Mouse (Mus musculus) hindbrain, postnatal 0 days (tissue): ENCODE measurements around the gene Rgmb. TPM values are rescaled to one million over a fixed set of nuclear protein-coding genes. Genes with fewer than 3 reads are reported as not detected.

Source experiments
- ATAC-seq: fragments of 200-750 bp; cut with Nextera tagmentation; 2 replicates; pipeline ENCODE4 v1.8.0; 2017; ENCODE audit warnings: mild to moderate bottlenecking, moderate TSS enrichment, moderate library complexity
- DNase-seq: peaks from one replicate; pipeline ENCODE4 v3.0.0-alpha.2; 2015; ENCODE audit warnings: low spot score
- H3K27ac ChIP-seq: fragments of 300-500 bp; sonication (generic); 2 replicates; pipeline ENCODE4 v1.5.1; 2014; ENCODE audit warnings: mild to moderate bottlenecking
- H3K27me3 ChIP-seq: fragments of 300-500 bp; sonication (generic); 2 replicates; pipeline ENCODE4 v1.6.1; 2014; ENCODE audit warnings: low read length, mixed read lengths; ENCODE audit not compliant: insufficient read depth
- H3K36me3 ChIP-seq: fragments of 300-500 bp; sonication (generic); 2 replicates; pipeline ENCODE4 v1.6.1; 2014; ENCODE audit warnings: low read length, mixed read lengths; ENCODE audit not compliant: insufficient read depth
- H3K4me1 ChIP-seq: fragments of 300-500 bp; sonication (generic); 2 replicates; pipeline ENCODE4 v1.6.1; 2014; ENCODE audit warnings: antibody characterized with exemption, low read length, mixed read lengths; ENCODE audit not compliant: insufficient read depth
- H3K4me2 ChIP-seq: fragments of 300-500 bp; sonication (generic); 2 replicates; pipeline ENCODE4 v1.6.1; 2014; ENCODE audit warnings: low read depth, mild to moderate bottlenecking, low read length, moderate library complexity, mixed read lengths
- H3K4me3 ChIP-seq: fragments of 300-500 bp; sonication (generic); 2 replicates; pipeline ENCODE4 v1.5.1; 2014; ENCODE audit warnings: low read length
- H3K9ac ChIP-seq: fragments of 300-500 bp; sonication (generic); replicated peaks from 2 replicates; pipeline ENCODE4 v1.6.1; 2014; ENCODE audit warnings: mild to moderate bottlenecking, low read length, moderate library complexity, mixed read lengths
- H3K9me3 ChIP-seq: fragments of 300-500 bp; sonication (generic); 2 replicates; pipeline ENCODE4 v1.6.1; 2016; ENCODE audit warnings: low read length, mixed read lengths
- CTCF ChIP-seq: IDR thresholded peaks from 2 replicates; pipeline ENCODE4 v1.5.1; 2016; ENCODE audit warnings: antibody characterized with exemption, control low read depth, low read depth
- WGBS: fragments of 180-500 bp; shearing (Covaris S2); extraction: QIAGEN DNeasy Blood & Tissue Kit; methylation state at CpG from one replicate; pipeline ENCODE4 v1.1.7; 2014; 5-methylcytosine and 5-hydroxymethylcytosine counted together
- polyA plus RNA-seq: library from polyadenylated mRNA; unstranded; fragments of >200 nt; fragmentation: Nextera tagmentation; extraction: Ambion mirVana; gene quantifications from 2 replicates; pipeline ENCODE4 v1.2.1, GENCODE M21; 2015
- total RNA-seq: library from RNA; depleted of rRNA; stranded (reverse); fragments of >200 nt; gene quantifications from 2 replicates; pipeline ENCODE4 v1.2.3, GENCODE M21; 2014

Rgmb gene
- total and polyA plus RNA-seq, 2 experiments from 2014 or later, result 52.8 to 131 TPM

GRCm38 (mm10) chr17:15826928-15827327 lies 3.9 kb downstream of the Rgmb start:
- TF ChIP-seq CTCF, result no peak
- under 1% methylated on average over 18 of the region's 18 CpGs for WGBS
- DNase-seq (peak; percentile 45), ATAC-seq (peak; percentile 28)
- H3K36me3 ChIP-seq, result no peaks in the 10 kb centered on the region
- peak overlapping the region; percentile 51 for H3K9ac ChIP-seq
- H3K9me3 ChIP-seq, result no peaks in the 10 kb centered on the region
- H3K4me1 ChIP-seq, result peaks cover 4% of the 10 kb centered on the region; the same call in 1 of the 2 replicates
- peak overlapping the region; percentile 92 for H3K4me2 ChIP-seq
- no peaks in the 10 kb centered on the region for H3K27me3 ChIP-seq
- H3K4me3 ChIP-seq, result peak overlapping the region; percentile 81
- peak overlapping the region; percentile 95; the same call in 1 of the 2 replicates for H3K27ac ChIP-seq

DNA sequence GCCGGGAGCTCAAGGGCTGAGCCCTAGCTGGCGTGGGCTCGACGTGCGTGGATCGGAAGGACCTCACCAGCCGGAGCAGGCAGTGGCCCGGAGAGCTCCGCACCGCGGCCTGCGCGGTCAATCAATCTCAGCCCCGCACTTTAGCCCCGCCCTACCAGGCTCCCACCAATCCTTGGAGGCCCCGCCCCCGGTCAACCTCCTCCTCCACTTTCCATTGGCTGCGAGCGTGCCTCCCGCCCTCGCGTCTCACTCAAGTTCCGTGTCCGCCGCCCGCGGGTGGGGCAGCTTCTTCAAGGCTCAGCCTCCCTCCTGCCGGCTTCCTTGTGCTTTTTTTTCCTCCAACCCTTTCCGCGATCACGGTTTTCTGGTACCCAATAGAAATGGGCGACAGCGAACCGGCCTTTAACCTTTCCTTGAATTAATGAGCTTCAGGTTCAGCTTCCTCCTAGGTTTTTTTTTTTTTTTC lies 4.4 kb downstream of the Rgmb start:
- Histone ChIP-seq H3K9me3 (no peaks in the 10 kb centered on the region), H3K4me1 (peaks cover 4% of the 10 kb centered on the region; the same call in 1 of the 2 replicates), H3K36me3 (no peaks in the 10 kb centered on the region), H3K4me2 (peak overlapping the region; percentile 92), H3K9ac (peak overlapping the region; percentile 86), H3K27me3 (no peaks in the 10 kb centered on the region), H3K27ac (peak overlapping the region; percentile 95), H3K4me3 (peak overlapping the region; percentile 81)
- ATAC-seq, result peak; percentile 95
- no peak for TF ChIP-seq CTCF
- DNase-seq, result peak; percentile 99
- WGBS, result 0% methylated on average over 33 of the region's 34 CpGs

DNA sequence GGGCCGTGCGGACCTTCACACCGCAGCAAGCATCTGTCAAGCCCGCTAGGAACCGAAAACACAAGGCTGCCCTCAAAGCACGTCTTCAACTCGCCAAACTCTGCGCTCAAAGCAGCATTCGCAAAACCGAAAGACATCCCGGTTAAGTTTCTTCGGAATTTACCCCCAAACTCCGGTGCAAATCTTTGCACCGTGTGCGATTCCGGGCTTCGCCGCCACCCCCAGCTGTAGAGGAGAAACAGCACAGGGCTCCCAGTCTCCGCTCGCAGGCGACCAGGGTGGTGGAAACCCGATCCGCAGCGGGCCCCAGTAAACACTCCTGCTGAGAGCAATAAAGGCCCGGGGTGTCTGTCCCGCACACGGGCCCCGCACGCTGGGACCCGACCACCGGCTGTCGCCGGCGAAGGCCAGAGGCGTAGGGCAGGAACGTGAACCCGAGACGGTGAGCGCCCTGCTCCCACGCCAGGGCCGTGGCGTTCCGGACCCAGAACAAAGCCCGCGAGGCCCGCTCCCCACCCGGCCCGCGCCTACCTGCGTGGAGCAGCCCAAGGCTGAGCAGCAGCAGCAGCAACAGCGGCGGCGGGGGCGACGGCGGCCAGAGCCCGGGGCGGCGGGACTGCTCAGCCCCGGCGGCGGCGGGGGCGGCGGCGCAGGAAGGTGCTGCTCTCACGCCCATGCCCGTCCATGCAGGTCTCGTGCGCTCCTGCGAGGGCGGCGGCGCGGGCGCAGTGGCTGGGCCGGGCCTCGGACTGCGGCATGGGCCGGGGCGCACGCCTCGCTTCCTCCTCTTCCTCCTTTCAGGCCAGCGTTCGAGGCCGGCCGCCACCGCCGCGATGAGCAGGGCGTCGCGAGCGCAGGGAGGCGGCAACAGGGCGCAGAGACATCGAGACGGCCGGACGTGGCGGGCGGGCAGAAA lies 5.1 kb downstream of the Rgmb start:
- Histone ChIP-seq H3K9me3 (no peaks in the 10 kb centered on the region), H3K36me3 (no peaks in the 10 kb centered on the region), H3K27me3 (no peaks in the 10 kb centered on the region), H3K4me3 (peak overlapping the region; percentile 81), H3K27ac (peak overlapping the region; percentile 95), H3K4me1 (peaks cover 4% of the 10 kb centered on the region; the same call in 1 of the 2 replicates), H3K4me2 (peak overlapping the region; percentile 92), H3K9ac (peak overlapping the region; percentile 86)
- ATAC-seq (peak; percentile 64), DNase-seq (peak; percentile 53)
- no peak; the same call in 1 of the 2 replicates for TF ChIP-seq CTCF
- WGBS, result under 1% methylated on average over 94 of the region's 102 CpGs

- WGBS, result 19% methylated on average over 3 of the region's 3 CpGs
- H3K4me1 ChIP-seq, result peaks cover 4% of the 10 kb centered on the region; the same call in 1 of the 2 replicates
- TF ChIP-seq CTCF, result no peak
- peak overlapping the region; percentile 81 for H3K4me3 ChIP-seq
- H3K36me3 ChIP-seq, result no peaks in the 10 kb centered on the region
- DNase-seq, result no peak
- H3K27me3 ChIP-seq, result no peaks in the 10 kb centered on the region
- peak overlapping the region; percentile 86 for H3K9ac ChIP-seq
- 0 out of 2 replicates have a peak overlapping the region, but pooled peaks have one; percentile 12 for H3K27ac ChIP-seq
- H3K9me3 ChIP-seq, result no peaks in the 10 kb centered on the region
- H3K4me2 ChIP-seq, result peak overlapping the region; percentile 92
- no peak for ATAC-seq
These were observed 6.0 kb downstream of the Rgmb start for GRCm38 (mm10) chr17:15824854-15825253.

DNA sequence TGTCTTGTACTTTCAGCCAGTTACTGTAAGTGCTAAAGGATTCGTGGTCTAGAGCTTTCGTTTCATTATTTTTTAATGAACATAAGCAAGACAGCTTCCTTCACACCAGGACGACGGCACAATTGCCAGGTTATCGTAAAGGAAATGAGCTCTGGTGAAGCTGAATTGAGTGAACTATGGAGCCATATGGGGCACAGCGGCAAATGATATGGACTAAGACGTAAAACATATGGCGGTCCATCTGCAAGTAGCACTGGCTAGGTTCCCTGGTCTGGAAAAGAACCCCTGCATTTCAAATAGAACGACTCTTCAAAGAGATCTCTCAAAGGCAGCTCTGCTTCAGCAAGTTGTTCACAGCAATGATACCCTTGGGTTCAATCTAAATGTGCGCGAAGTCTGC lies 6.5 kb downstream of the Rgmb start:
- WGBS, result 22% methylated on average over 11 of the region's 11 CpGs
- no peak for TF ChIP-seq CTCF
- no peak for ATAC-seq
- H3K4me1 ChIP-seq, result no peaks in the 10 kb centered on the region
- H3K4me3 ChIP-seq, result peak overlapping the region; percentile 81
- 0 out of 2 replicates have a peak overlapping the region, but pooled peaks have one; percentile 12 for H3K27ac ChIP-seq
- DNase-seq, result peak; percentile 60
- no peaks in the 10 kb centered on the region for H3K36me3 ChIP-seq
- H3K4me2 ChIP-seq, result peak overlapping the region; percentile 92
- H3K9ac ChIP-seq, result peak overlapping the region; percentile 86
- H3K9me3 ChIP-seq, result no peaks in the 10 kb centered on the region
- no peaks in the 10 kb centered on the region for H3K27me3 ChIP-seq

DNA sequence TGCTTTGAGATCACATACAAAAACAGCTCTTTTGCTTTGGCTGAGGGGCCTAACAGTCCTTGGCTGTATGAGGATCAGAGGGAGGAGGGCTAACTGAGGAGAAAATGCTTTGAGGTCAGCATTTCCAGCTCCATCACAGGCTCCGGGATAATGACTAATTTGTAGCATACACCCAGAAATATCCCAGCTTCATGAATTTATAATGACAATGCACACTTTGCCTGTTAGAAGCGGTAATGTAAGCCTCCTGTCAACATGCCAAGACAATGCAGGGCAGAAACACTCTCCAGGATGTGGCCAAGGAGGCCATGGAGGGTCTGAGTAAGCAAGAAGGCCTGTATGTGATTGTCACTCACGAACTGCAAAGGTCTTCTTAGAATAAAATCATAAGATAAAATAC lies 7.0 kb downstream of the Rgmb start:
- H3K4me3 ChIP-seq, result peak overlapping the region; percentile 81
- H3K9ac ChIP-seq, result peak overlapping the region; percentile 86; the same call in 1 of the 2 replicates
- peak overlapping the region; percentile 92 for H3K4me2 ChIP-seq
- TF ChIP-seq CTCF, result no peak
- H3K9me3 ChIP-seq, result no peaks in the 10 kb centered on the region
- 24% methylated on average over 3 of the region's 3 CpGs for WGBS
- H3K36me3 ChIP-seq, result no peaks in the 10 kb centered on the region
- DNase-seq (no peak), ATAC-seq (no peak)
- no peaks in the 10 kb centered on the region for H3K27me3 ChIP-seq
- H3K4me1 ChIP-seq, result no peaks in the 10 kb centered on the region
- no peak overlapping the region for H3K27ac ChIP-seq
